Mouse (Mus musculus) bone marrow, adult 2 months (tissue): ENCODE results near the gene Sergef. TPM values are rescaled to one million over a fixed set of nuclear protein-coding genes. Genes with fewer than 3 reads are reported as not detected.

Source experiments
- H3K27ac ChIP-seq: fragments of 200-500 bp; 2 replicates; pipeline ENCODE4 v1.5.1; 2012; ENCODE audit warnings: low read depth, mild to moderate bottlenecking, control low read depth, inconsistent platforms, low read length; ENCODE audit not compliant: control insufficient read depth, poor library complexity, insufficient read depth
- H3K4me1 ChIP-seq: fragments of 200-500 bp; 2 replicates; pipeline ENCODE4 v1.6.1; 2011; ENCODE audit warnings: low read length; ENCODE audit not compliant: control insufficient read depth, insufficient read depth
- H3K4me3 ChIP-seq: fragments of 200-500 bp; replicated peaks from 2 replicates; pipeline ENCODE3; 2011; ENCODE audit warnings: mild to moderate bottlenecking, low read depth, low read length, control low read depth; ENCODE audit not compliant: control insufficient read depth
- CTCF ChIP-seq: fragments of 200-500 bp; IDR thresholded peaks from 2 replicates; pipeline ENCODE4 v1.5.1; 2011; ENCODE audit warnings: low read length, control low read depth; ENCODE audit not compliant: control insufficient read depth, insufficient read depth
- POLR2A ChIP-seq: fragments of 200-500 bp; IDR thresholded peaks from 2 replicates; pipeline ENCODE4 v1.6.1; 2011; ENCODE audit warnings: low read depth, mild to moderate bottlenecking, control low read depth, low read length, borderline replicate concordance; ENCODE audit not compliant: control insufficient read depth
- WGBS: fragments of 180-500 bp; shearing (Covaris S2); methylation state at CpG from one replicate; pipeline ENCODE4 v1.1.7; 2018; 5-methylcytosine and 5-hydroxymethylcytosine counted together
- polyA plus RNA-seq: library from polyadenylated mRNA; stranded (reverse); fragments of >200 nt; gene quantifications from 2 replicates; pipeline ENCODE4 v1.2.4, GENCODE M21; 2011; ENCODE audit warnings: low replicate concordance; ENCODE audit not compliant: missing spikeins, insufficient read depth, insufficient read length

Gene Sergef
- polyA plus RNA-seq, 1 experiment: 6.5 TPM

GRCm38 (mm10) chr7:46559006-46559405 is 80.6 kb downstream of the Sergef start:
- no peaks in the 10 kb centered on the region; the same call in 1 of the 2 replicates for H3K4me1 ChIP-seq
- no peak overlapping the region for H3K4me3 ChIP-seq
- H3K27ac ChIP-seq: no peak overlapping the region
- no peak for TF ChIP-seq CTCF
- TF ChIP-seq POLR2A: no peak
- WGBS: 47% methylated on average over 5 of the region's 5 CpGs

- no peak for TF ChIP-seq POLR2A
- TF ChIP-seq CTCF: no peak
- Histone ChIP-seq H3K4me1 (no peaks in the 10 kb centered on the region; the same call in 1 of the 2 replicates), H3K4me3 (no peak overlapping the region), H3K27ac (no peak overlapping the region)
- 51% methylated on average over 4 of the region's 4 CpGs for WGBS
Observed at GRCm38 (mm10) chr7:46557996-46558395, 81.6 kb downstream of the Sergef start.

GRCm38 (mm10) chr7:46557387-46557786 is 82.2 kb downstream of the Sergef start:
- 88% methylated on average over 11 of the region's 11 CpGs for WGBS
- TF ChIP-seq CTCF: no peak
- no peak for TF ChIP-seq POLR2A
- no peaks in the 10 kb centered on the region; the same call in 1 of the 2 replicates for H3K4me1 ChIP-seq
- no peak overlapping the region for H3K4me3 ChIP-seq
- no peak overlapping the region for H3K27ac ChIP-seq

- Histone ChIP-seq H3K4me1 (no peaks in the 10 kb centered on the region; the same call in 1 of the 2 replicates), H3K4me3 (no peak overlapping the region), H3K27ac (no peak overlapping the region)
- TF ChIP-seq POLR2A (no peak), CTCF (no peak)
- WGBS: 88% methylated on average over 13 of the region's 13 CpGs
Observed at GRCm38 (mm10) chr7:46556358-46557118, 83.1 kb downstream of the Sergef start.

GRCm38 (mm10) chr7:46555731-46556130 is 83.9 kb downstream of the Sergef start:
- Histone ChIP-seq H3K4me3 (no peak overlapping the region), H3K27ac (no peak overlapping the region), H3K4me1 (no peaks in the 10 kb centered on the region; the same call in 1 of the 2 replicates)
- TF ChIP-seq CTCF (no peak), POLR2A (no peak)
- WGBS: 89% methylated on average over 7 of the region's 7 CpGs

- TF ChIP-seq POLR2A (no peak), CTCF (no peak)
- Histone ChIP-seq H3K4me3 (no peak overlapping the region), H3K27ac (no peak overlapping the region), H3K4me1 (no peaks in the 10 kb centered on the region; the same call in 1 of the 2 replicates)
- 86% methylated on average over 9 of the region's 9 CpGs for WGBS
Observed at GRCm38 (mm10) chr7:46554855-46555254, 84.8 kb downstream of the Sergef start.

- no peak overlapping the region for H3K4me3 ChIP-seq
- WGBS: 90% methylated on average over 7 of the region's 7 CpGs
- no peak overlapping the region for H3K27ac ChIP-seq
- H3K4me1 ChIP-seq: no peaks in the 10 kb centered on the region; the same call in 1 of the 2 replicates
- TF ChIP-seq POLR2A: no peak
- TF ChIP-seq CTCF: no peak
Observed at GRCm38 (mm10) chr7:46554003-46554402, 85.6 kb downstream of the Sergef start.

GRCm38 (mm10) chr7:46551935-46552752 is 87.5 kb downstream of the Sergef start:
- H3K4me3 ChIP-seq: no peak overlapping the region
- TF ChIP-seq CTCF: no peak
- no peak for TF ChIP-seq POLR2A
- H3K4me1 ChIP-seq: no peaks in the 10 kb centered on the region; the same call in 1 of the 2 replicates
- 74% methylated on average over 20 of the region's 20 CpGs for WGBS
- H3K27ac ChIP-seq: no peak overlapping the region
